Mouse (Mus musculus) bone marrow, adult 2 months (tissue): ENCODE results near the gene Nudt13. TPM values are rescaled to one million over a fixed set of nuclear protein-coding genes. Genes with fewer than 3 reads are reported as not detected.
A peak's percentile ranks its signal among the peaks of the same experiment; 100 is the strongest.

Source experiments
- H3K27ac ChIP-seq: fragments of 200-500 bp; 2 replicates; pipeline ENCODE4 v1.5.1; 2012; ENCODE audit warnings: low read depth, mild to moderate bottlenecking, control low read depth, inconsistent platforms, low read length; ENCODE audit not compliant: control insufficient read depth, poor library complexity, insufficient read depth
- H3K4me1 ChIP-seq: fragments of 200-500 bp; 2 replicates; pipeline ENCODE4 v1.6.1; 2011; ENCODE audit warnings: low read length; ENCODE audit not compliant: control insufficient read depth, insufficient read depth
- H3K4me3 ChIP-seq: fragments of 200-500 bp; replicated peaks from 2 replicates; pipeline ENCODE3; 2011; ENCODE audit warnings: mild to moderate bottlenecking, low read depth, low read length, control low read depth; ENCODE audit not compliant: control insufficient read depth
- CTCF ChIP-seq: fragments of 200-500 bp; IDR thresholded peaks from 2 replicates; pipeline ENCODE4 v1.5.1; 2011; ENCODE audit warnings: low read length, control low read depth; ENCODE audit not compliant: control insufficient read depth, insufficient read depth
- POLR2A ChIP-seq: fragments of 200-500 bp; IDR thresholded peaks from 2 replicates; pipeline ENCODE4 v1.6.1; 2011; ENCODE audit warnings: low read depth, mild to moderate bottlenecking, control low read depth, low read length, borderline replicate concordance; ENCODE audit not compliant: control insufficient read depth
- WGBS: fragments of 180-500 bp; shearing (Covaris S2); methylation state at CpG from one replicate; pipeline ENCODE4 v1.1.7; 2018; 5-methylcytosine and 5-hydroxymethylcytosine counted together
- polyA plus RNA-seq: library from polyadenylated mRNA; stranded (reverse); fragments of >200 nt; gene quantifications from 2 replicates; pipeline ENCODE4 v1.2.4, GENCODE M21; 2011; ENCODE audit warnings: low replicate concordance; ENCODE audit not compliant: missing spikeins, insufficient read depth, insufficient read length

Nudt13 gene
- polyA plus RNA-seq, 1 experiment: 16.9 TPM

GRCm38 (mm10) chr14:20324196-20324595 is 29.7 kb downstream of the Nudt13 start:
- no peaks in the 10 kb centered on the region for H3K4me1 ChIP-seq
- H3K27ac ChIP-seq: no peak overlapping the region
- WGBS: 90% methylated on average over 9 of the region's 9 CpGs
- TF ChIP-seq POLR2A (no peak), CTCF (no peak)
- no peak overlapping the region for H3K4me3 ChIP-seq

- WGBS: 88% methylated on average over 9 of the region's 9 CpGs
- H3K27ac ChIP-seq: no peak overlapping the region
- no peaks in the 10 kb centered on the region for H3K4me1 ChIP-seq
- H3K4me3 ChIP-seq: no peak overlapping the region
- TF ChIP-seq CTCF (peak; percentile 39; the same call in 1 of the 2 replicates), POLR2A (no peak)
Measured at GRCm38 (mm10) chr14:20328474-20328873, 34.0 kb downstream of the Nudt13 start.

- no peak overlapping the region for H3K4me3 ChIP-seq
- TF ChIP-seq POLR2A (no peak), CTCF (no peak)
- H3K4me1 ChIP-seq: no peaks in the 10 kb centered on the region
- H3K27ac ChIP-seq: no peak overlapping the region
- 72% methylated on average over 4 of the region's 4 CpGs for WGBS
Measured at GRCm38 (mm10) chr14:20331316-20331715, 36.8 kb downstream of the Nudt13 start.

GRCm38 (mm10) chr14:20339415-20339814 is 44.9 kb downstream of the Nudt13 start:
- Histone ChIP-seq H3K4me3 (no peak overlapping the region), H3K27ac (no peak overlapping the region), H3K4me1 (no peaks in the 10 kb centered on the region)
- TF ChIP-seq CTCF (no peak), POLR2A (no peak)
- WGBS: 90% methylated on average over 5 of the region's 5 CpGs

GRCm38 (mm10) chr14:20340149-20340548 is 45.7 kb downstream of the Nudt13 start:
- Histone ChIP-seq H3K27ac (no peak overlapping the region), H3K4me1 (no peaks in the 10 kb centered on the region), H3K4me3 (no peak overlapping the region)
- no peak for TF ChIP-seq CTCF
- WGBS: 84% methylated on average over 8 of the region's 8 CpGs

GRCm38 (mm10) chr14:20340866-20341265 is 46.4 kb downstream of the Nudt13 start:
- Histone ChIP-seq H3K4me1 (no peaks in the 10 kb centered on the region), H3K4me3 (peak overlapping the region; percentile 52), H3K27ac (no peak overlapping the region)
- 69% methylated on average over 7 of the region's 7 CpGs for WGBS
- no peak for TF ChIP-seq POLR2A
- TF ChIP-seq CTCF: no peak

- no peaks in the 10 kb centered on the region for H3K4me1 ChIP-seq
- TF ChIP-seq CTCF (no peak), POLR2A (no peak)
- H3K4me3 ChIP-seq: no peak overlapping the region
- H3K27ac ChIP-seq: no peak overlapping the region
- WGBS: 88% methylated on average over 9 of the region's 9 CpGs
Measured at GRCm38 (mm10) chr14:20345885-20346284, 51.4 kb downstream of the Nudt13 start.

GRCm38 (mm10) chr14:20347441-20347990 is 53.0 kb downstream of the Nudt13 start:
- under 1% methylated on average over 15 of the region's 15 CpGs for WGBS
- H3K27ac ChIP-seq: peak overlapping the region; percentile 82
- TF ChIP-seq CTCF: no peak
- no peak for TF ChIP-seq POLR2A
- peak overlapping the region; percentile 92 for H3K4me3 ChIP-seq
- H3K4me1 ChIP-seq: no peaks in the 10 kb centered on the region

- H3K4me3 ChIP-seq: peak within 1 kb of the TSS; percentile 92
- peak; percentile 65 for TF ChIP-seq POLR2A
- peak; percentile 47; the same call in 1 of the 2 replicates for TF ChIP-seq CTCF
- H3K27ac ChIP-seq: peak within 1 kb of the TSS; percentile 82
- WGBS: 1% methylated on average over 42 of the region's 42 CpGs
- no peaks in the 10 kb centered on the region for H3K4me1 ChIP-seq
Measured at GRCm38 (mm10) chr14:20347991-20348541, 53.6 kb downstream of the Nudt13 start, which contains the start of the genes Ecd and Fam149b. Gene Ecd (minus strand): TSS chr14:20348121. Gene Fam149b (plus strand): TSS chr14:20348162.
